Mouse (Mus musculus): ENCODE data around the gene Acsl1. TPM values are rescaled to one million over a fixed set of nuclear protein-coding genes. Genes with fewer than 3 reads are reported as not detected.
A peak's percentile ranks its signal among the peaks of the same experiment; 100 is the strongest.

Acsl1 gene
- total RNA-seq (2014; fragmentation: Nextera tagmentation) (55.7 and 60.2 TPM in 2 replicates), total RNA-seq (2017) (75.4 and 121 TPM in 2 replicates)

- ATAC-seq (replicated peaks; ENCODE audit: poor library complexity, severe bottlenecking), result peak; percentile 83
Observed at GRCm38 (mm10) chr8:46470792-46471781, at the start of gene Acsl1. Acsl1 (plus strand) TSS chr8:46471037.

GRCm38 (mm10) chr8:46421515-46421914 lies 49.3 kb upstream of the Acsl1 start:
- no peak for ATAC-seq (replicated peaks; ENCODE audit: poor library complexity, severe bottlenecking)

GRCm38 (mm10) chr8:46427940-46428339 lies 42.9 kb upstream of the Acsl1 start:
- ATAC-seq (replicated peaks; ENCODE audit: poor library complexity, severe bottlenecking), result no peak

- no peak for ATAC-seq (replicated peaks; ENCODE audit: poor library complexity, severe bottlenecking)
Observed at GRCm38 (mm10) chr8:46429871-46430270, 41.0 kb upstream of the Acsl1 start.

GRCm38 (mm10) chr8:46431921-46432320 lies 38.9 kb upstream of the Acsl1 start:
- no peak for ATAC-seq (replicated peaks; ENCODE audit: poor library complexity, severe bottlenecking)

- no peak for ATAC-seq (replicated peaks; ENCODE audit: poor library complexity, severe bottlenecking)
Observed at GRCm38 (mm10) chr8:46432581-46432980, 38.3 kb upstream of the Acsl1 start.

- ATAC-seq (replicated peaks; ENCODE audit: poor library complexity, severe bottlenecking), result no peak
Observed at GRCm38 (mm10) chr8:46433656-46434055, 37.2 kb upstream of the Acsl1 start.

GRCm38 (mm10) chr8:46438491-46438890 lies 32.3 kb upstream of the Acsl1 start:
- ATAC-seq (replicated peaks; ENCODE audit: poor library complexity, severe bottlenecking), result no peak

GRCm38 (mm10) chr8:46445964-46446915 lies 24.6 kb upstream of the Acsl1 start:
- ATAC-seq (replicated peaks; ENCODE audit: poor library complexity, severe bottlenecking), result no peak

- ATAC-seq (replicated peaks; ENCODE audit: poor library complexity, severe bottlenecking), result no peak
Observed at GRCm38 (mm10) chr8:46447334-46447733, 23.5 kb upstream of the Acsl1 start.

- ATAC-seq (replicated peaks; ENCODE audit: poor library complexity, severe bottlenecking), result no peak
Observed at GRCm38 (mm10) chr8:46448606-46449005, 22.2 kb upstream of the Acsl1 start.

- no peak for ATAC-seq (replicated peaks; ENCODE audit: poor library complexity, severe bottlenecking)
Observed at GRCm38 (mm10) chr8:46449063-46449462, 21.8 kb upstream of the Acsl1 start.

GRCm38 (mm10) chr8:46449723-46450251 lies 21.1 kb upstream of the Acsl1 start:
- ATAC-seq (replicated peaks; ENCODE audit: poor library complexity, severe bottlenecking), result no peak

GRCm38 (mm10) chr8:46458215-46458811 lies 12.5 kb upstream of the Acsl1 start:
- ATAC-seq (replicated peaks; ENCODE audit: poor library complexity, severe bottlenecking), result no peak

- no peak for ATAC-seq (replicated peaks; ENCODE audit: poor library complexity, severe bottlenecking)
Observed at GRCm38 (mm10) chr8:46468400-46468799, 2.4 kb upstream of the Acsl1 start.

GRCm38 (mm10) chr8:46469071-46469769 lies 1.6 kb upstream of the Acsl1 start:
- ATAC-seq (replicated peaks; ENCODE audit: poor library complexity, severe bottlenecking), result no peak

- ATAC-seq (replicated peaks; ENCODE audit: poor library complexity, severe bottlenecking), result peak; percentile 46
Observed at GRCm38 (mm10) chr8:46470091-46470791, 596 bp upstream of the Acsl1 start.

- ATAC-seq (replicated peaks; ENCODE audit: poor library complexity, severe bottlenecking), result no peak
Observed at GRCm38 (mm10) chr8:46471926-46472485, 1.2 kb downstream of the Acsl1 start.

Measured in granulocyte monocyte progenitor cell, adult 5-6 weeks (primary cell).